Comparison of ENCODE assay signal across 11 mouse cellular contexts in the genomic region with DNA sequence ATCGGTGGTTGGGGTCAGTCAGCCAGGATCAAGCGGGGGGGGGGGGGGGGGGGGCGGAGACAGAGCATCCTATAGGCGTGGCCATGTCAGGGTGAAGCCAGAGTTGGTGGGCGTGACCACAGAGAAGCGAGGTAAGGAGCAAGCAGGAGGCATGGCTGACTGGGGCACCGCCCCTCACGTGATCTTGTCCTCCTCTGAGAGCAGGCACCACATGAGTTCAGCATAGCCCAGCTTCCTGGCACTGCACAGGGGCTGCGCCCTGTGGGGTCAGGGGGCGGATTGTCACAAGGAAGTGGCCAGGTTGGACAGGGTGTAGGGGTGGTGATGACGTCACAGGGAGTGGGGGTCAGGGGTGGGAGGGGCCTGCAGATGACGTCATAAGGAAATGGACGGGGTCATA. TPM values are rescaled to one million over a fixed set of nuclear protein-coding genes. Genes with fewer than 3 reads are reported as not detected.
DNase-seq lines count a peak whose midpoint lies in the region; ATAC-seq and TF ChIP-seq lines count a peak whose summit lies in the region.
"Had no signal": no experiment of that assay in that cellular context is flagged by ENCODE, and none has a peak within 500 bp of the region (broad histone marks: within the 10 kb centered on the region; RNA-seq: fewer than 3 reads in every experiment).

No protein-coding gene starts in this region.

- DNase-seq in embryo, embryonic 9.5 days (ENCODE audit: extremely low spot score), result peak; percentile 1
- DNase-seq in embryo, embryonic 10 days (ENCODE audit: low spot score), result no peak
- peak; percentile 1 for DNase-seq in G1E (ENCODE audit: low spot score)
- DNase-seq in splenic B cell, adult 2 months (ENCODE audit: low read depth, low spot score), result peak; percentile 66
- DNase-seq in kidney, adult 18-20 months, result no peak

- TF ChIP-seq CTCF in G1E (IDR thresholded peaks at IDR 0.05; ENCODE audit: low read depth, low read length), result no peak

- peaks cover 54% of the 10 kb centered on the region for H3K9me3 ChIP-seq in megakaryocyte, embryonic 14.5 days
- H3K9me3 ChIP-seq in G1E (replicated peaks), result peaks cover 70% of the 10 kb centered on the region

- H3K4me3 ChIP-seq in megakaryocyte, embryonic 14.5 days (replicated peaks), result peak overlapping the region; percentile 77
- no peak overlapping the region; the same call in 1 of the 2 replicates for H3K4me3 ChIP-seq in G1E (ENCODE audit: low read depth, low read length)
- H3K4me3 ChIP-seq: erythroblast, embryonic 14.5 days; heart, embryonic 13.5 days had no signal

- H3K36me3 ChIP-seq in megakaryocyte, embryonic 14.5 days (replicated peaks; ENCODE audit: low read length), result peaks cover 47% of the 10 kb centered on the region
- H3K36me3 ChIP-seq in G1E (replicated peaks), result peaks cover 55% of the 10 kb centered on the region
- peaks cover 9% of the 10 kb centered on the region for H3K36me3 ChIP-seq in splenic B cell, adult 2 months (ENCODE audit: control insufficient read depth, insufficient read depth, low read length, poor library complexity, severe bottlenecking)

- no peaks in the 10 kb centered on the region for H3K27me3 ChIP-seq in megakaryocyte, embryonic 14.5 days (replicated peaks)
- H3K27me3 ChIP-seq in G1E (ENCODE audit: insufficient read depth, low read length), result no peaks in the 10 kb centered on the region; the same call in 1 of the 2 replicates
- H3K27me3 ChIP-seq in splenic B cell, adult 2 months (ENCODE audit: control insufficient read depth, insufficient read depth, low read length, poor library complexity, severe bottlenecking), result no peaks in the 10 kb centered on the region
- H3K27me3 ChIP-seq: heart, embryonic 13.5 days had no signal

- H3K4me1 ChIP-seq in megakaryocyte, embryonic 14.5 days, result peaks cover 7% of the 10 kb centered on the region
- H3K4me1 ChIP-seq in G1E (ENCODE audit: insufficient read depth, low read depth, low read length), result peaks cover 15% of the 10 kb centered on the region
- H3K4me1 ChIP-seq: heart, embryonic 13.5 days had no signal

- ATAC-seq in megakaryocyte, adult 5-6 weeks (ENCODE audit: poor library complexity, severe bottlenecking), result no peak
- ATAC-seq in G1E (ENCODE audit: extremely low read depth, insufficient number of reproducible peaks, low FRiP score, poor library complexity, severe bottlenecking), result no peak
- ATAC-seq in monocyte, adult 5-6 weeks (replicated peaks; ENCODE audit: insufficient number of reproducible peaks, low FRiP score, low TSS enrichment, poor library complexity, severe bottlenecking), result no peak
- ATAC-seq: hindbrain, postnatal 0 days had no signal

RNA-seq across cellular contexts. Expression of a gene that starts 6.7 kb away (rescaled TPM):
- 161 and 214 TPM in 2 replicates for polyA plus RNA-seq in megakaryocyte, embryonic 14.5 days (2012; ENCODE audit: insufficient read depth, low replicate concordance)
- total RNA-seq in megakaryocyte, adult 5-6 weeks (2015), result 25.0 and 32.9 TPM in 2 replicates
- 38.0 and 39.9 TPM in 2 replicates for total RNA-seq in megakaryocyte, adult 5-6 weeks (2017)
- total RNA-seq in G1E (2014; fragmentation: Nextera tagmentation), result 3.2 and 4.2 TPM in 2 replicates
- 4.0 and 6.2 TPM in 2 replicates for total RNA-seq in G1E (2017)
- 37.4 and 52.7 TPM in 2 replicates for polyA plus RNA-seq in G1E (2012)
- total RNA-seq in monocyte, adult 5-6 weeks (2017), result 41.4 to 51.2 TPM (median 49.4 TPM) in 3 replicates

Comparison
In these comparisons a context has a peak if more than half of its experiments do, and no peak if none do; other contexts are left out.
1. DNase-seq: peak in embryo, embryonic 9.5 days (single experiment), G1E (single experiment) and splenic B cell, adult 2 months (single experiment); none in embryo, embryonic 10 days (single experiment) and kidney, adult 18-20 months (single experiment).